Mouse (Mus musculus) megakaryocyte-erythroid progenitor cell, adult 5-6 weeks (primary cell): ENCODE measurements at regions not wholly inside any gene's neighbourhood (a gene's known extent, or its start where the extent isn't known, plus 50 kb on each side); places are given as distances from the start of the nearest gene placed in this dataset.

Source experiments
- ATAC-seq: replicated peaks from 2 replicates; pipeline ENCODE4 v1.8.0; 2016; ENCODE audit warnings: mild to moderate bottlenecking, inconsistent platforms; ENCODE audit not compliant: severe bottlenecking, poor library complexity, low FRiP score, low TSS enrichment

DNA sequence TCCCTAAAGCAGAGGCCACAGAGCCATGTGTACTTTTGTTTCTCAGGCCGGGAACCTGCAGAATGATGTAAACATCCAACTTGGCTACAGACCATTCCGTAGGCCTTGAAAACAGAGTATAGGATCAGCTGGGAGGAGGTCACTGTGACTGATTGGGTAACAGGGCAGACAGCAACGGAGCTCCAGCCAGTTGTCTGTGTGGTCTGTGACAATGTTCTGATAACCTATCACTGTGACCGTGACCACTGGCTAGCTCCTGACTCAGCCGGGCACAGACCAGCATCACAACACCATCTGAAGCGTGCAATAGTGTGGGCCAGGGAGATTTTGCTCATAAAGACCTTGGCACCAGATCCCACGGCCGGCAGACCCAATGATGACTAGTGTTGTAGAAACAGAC, 164.3 kb downstream of the Mycn start:
- no peak for ATAC-seq

DNA sequence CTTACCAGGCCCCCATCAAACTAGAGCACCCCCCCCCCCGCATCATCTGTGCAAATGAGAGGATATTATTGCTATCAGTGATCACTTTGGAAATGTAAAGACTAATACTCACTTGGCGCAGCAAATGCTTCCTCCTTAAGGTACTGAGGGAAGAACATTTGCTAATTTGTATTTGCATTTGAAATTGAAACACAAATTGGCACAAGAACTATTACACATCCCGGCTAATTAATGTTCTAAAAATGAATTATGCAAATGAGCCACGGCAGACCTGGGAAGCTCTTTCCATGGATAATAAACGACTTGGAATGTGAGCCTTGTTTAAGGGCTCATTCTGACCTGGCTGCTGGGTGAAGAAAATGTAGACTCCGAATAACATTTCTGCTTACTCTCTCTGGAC, 164.9 kb downstream of the Mycn start:
- ATAC-seq: no peak

DNA sequence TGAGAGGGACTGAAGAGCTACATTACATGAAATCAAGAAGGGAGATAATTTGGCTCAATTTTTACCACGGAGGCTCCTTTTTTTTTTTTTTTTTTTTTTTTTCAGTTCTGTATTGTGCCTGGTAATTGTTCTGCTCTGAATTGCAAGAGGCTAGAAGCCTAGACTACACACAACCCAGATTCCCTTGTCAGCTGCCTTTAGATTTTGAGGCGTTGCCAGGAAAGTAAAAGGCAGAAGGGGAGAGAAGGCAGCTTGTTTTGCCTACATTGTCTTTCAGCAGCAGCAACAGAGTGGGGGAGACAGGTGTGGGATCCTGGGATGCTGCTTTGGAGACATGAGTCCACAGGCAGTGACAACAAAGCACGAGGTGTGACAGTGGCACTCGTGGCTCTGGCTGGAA, 170.7 kb downstream of the Mycn start:
- ATAC-seq: no peak

DNA sequence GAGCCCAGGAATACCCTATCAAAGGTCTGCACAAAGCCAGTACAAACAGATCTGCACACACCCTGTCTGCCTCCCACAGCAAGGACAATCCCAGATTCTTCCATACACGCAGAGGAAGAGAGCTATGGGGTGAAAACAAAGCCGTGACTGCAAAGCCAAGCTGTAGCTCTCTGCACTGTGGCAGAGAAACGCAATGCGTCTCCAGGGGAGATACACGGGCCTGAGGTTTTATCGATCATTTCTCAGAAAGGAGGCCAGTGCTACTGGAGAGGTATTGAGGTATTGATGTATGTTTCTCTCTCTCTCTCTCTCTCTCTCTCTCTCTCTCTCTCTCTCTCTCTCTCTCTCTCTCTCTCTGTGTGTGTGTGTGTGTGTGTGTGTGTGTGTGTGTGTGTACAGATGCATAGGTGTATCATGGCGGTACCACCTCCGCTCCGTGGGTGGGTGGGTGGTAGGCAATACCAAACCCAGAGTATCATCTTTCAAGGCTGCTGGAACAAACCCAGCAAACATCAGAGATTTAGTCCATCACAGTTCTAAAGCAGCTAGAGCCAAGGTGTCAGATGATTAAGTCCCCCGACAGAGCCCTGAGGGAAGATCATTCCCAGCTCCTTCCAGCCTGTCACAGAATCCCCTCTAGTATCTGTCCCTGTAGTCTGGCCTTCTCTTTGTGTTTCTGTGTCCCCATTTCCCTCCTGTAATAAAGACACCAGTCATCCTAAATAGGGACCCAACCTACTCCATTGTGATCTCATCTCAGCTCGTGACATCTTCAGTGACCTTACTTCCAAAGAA, 175.0 kb downstream of the Mycn start:
- no peak for ATAC-seq

DNA sequence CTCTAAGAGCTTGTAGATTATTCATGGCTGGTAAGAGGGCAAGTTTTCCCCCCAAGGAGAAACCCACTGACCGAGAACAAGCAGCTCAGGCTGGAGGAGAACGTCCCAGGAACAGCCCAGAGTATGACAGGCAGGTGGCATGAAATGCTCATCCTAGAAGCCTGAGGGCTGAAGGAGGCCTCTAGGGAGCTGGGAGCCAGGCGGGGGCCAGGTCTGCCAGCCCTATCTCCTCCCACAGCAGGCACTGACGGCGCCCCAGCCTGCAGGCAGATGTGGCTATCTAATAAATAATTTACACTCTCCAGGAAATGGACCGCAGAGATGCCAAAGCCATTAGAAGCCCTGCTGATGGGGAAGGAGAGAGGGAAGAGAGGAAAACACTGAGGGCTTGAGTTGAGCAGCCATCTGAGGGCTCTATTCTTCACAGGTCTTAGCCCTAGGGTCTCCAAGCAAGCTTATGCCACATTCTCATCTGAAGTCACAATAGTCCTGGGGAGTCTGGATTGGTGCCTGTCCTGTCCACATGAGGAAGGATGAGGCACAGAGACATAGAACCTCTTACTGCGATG, 176.1 kb downstream of the Mycn start:
- no peak for ATAC-seq

DNA sequence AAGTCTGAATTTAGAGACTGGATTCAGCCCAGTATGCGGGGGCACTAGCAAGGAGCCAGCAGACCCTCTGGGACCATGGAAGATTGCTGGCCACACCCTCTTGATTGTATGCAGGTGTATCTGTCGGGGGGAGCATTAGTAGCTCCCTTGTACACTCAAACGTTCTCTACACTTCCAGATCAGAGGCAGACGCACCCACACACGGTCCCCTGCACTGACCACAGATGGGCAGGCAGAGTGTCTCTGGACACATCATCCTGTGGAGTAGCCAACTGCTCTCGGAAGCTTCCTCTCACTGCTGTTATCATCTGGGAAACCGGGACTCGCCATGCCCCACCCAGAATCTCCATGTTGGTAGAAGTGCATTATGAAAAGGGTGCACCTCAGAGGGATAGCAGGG, 176.7 kb downstream of the Mycn start:
- ATAC-seq: no peak

DNA sequence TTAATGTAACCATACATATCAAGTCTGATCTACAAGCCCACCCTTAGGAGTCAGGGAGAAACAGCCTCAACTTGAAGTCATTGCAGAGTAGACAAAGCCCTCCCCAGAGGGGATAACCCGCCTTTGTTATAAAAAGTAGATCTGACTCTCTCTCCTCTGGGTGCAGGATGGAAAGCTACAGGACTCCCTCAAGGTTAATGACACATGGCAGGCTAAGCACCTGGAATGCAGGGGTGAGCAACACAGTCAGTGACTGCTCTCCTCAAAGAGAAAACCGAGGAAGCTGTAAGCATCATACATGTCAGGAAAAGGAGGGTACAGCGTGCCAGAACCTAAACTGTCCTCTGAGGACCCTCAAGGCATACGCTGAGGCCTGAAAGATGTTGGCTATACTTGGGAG, 177.1 kb downstream of the Mycn start:
- no peak for ATAC-seq

DNA sequence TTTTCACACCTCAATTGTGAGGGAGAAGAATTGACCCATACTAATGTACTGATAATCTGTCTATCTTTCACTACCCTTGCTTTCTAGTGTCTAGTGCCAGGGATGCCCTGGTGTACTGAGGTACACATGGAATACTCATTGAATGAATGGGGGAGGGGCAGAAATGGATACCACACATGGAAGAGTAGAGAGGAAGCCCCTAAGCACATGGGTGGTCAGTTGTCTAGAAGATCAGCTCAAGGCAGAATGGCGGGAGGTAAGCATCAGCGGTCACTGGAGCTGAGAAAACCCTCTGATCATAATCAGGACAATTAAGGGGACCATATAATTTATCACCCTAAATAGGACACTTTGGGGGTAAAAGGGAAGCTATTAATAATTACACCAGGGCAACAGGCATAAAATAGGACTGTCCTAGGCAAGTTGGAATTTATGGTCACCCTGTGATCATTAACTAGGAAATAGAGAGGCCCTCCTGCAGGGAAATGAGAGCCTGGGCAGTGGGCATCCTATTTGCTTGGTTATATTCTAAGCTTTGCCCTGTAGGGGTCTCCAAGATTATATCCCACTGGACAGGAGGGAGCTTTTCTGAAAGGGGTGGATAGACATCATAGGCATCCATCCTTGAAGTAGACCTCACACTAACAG, 185.3 kb downstream of the Mycn start:
- ATAC-seq: no peak

DNA sequence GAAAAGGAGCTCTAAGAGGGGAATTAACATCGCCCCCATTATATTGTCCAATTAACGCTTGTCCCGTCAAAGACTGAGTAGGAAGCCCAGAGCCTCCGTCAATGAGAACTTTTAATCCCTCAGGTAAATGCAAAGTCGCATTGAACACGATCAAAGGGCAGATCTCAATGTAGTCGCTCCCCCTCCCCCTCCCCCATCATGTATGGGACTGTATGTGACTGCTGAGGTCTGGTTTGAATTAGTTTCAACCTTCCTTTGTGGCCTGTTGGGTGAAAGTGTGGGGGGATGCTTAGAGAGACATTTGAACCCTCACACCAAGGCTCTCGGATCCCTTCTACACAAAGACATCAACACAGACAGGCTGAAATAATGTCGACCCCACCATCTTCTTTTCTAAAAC, 187.9 kb downstream of the Mycn start:
- ATAC-seq: no peak

DNA sequence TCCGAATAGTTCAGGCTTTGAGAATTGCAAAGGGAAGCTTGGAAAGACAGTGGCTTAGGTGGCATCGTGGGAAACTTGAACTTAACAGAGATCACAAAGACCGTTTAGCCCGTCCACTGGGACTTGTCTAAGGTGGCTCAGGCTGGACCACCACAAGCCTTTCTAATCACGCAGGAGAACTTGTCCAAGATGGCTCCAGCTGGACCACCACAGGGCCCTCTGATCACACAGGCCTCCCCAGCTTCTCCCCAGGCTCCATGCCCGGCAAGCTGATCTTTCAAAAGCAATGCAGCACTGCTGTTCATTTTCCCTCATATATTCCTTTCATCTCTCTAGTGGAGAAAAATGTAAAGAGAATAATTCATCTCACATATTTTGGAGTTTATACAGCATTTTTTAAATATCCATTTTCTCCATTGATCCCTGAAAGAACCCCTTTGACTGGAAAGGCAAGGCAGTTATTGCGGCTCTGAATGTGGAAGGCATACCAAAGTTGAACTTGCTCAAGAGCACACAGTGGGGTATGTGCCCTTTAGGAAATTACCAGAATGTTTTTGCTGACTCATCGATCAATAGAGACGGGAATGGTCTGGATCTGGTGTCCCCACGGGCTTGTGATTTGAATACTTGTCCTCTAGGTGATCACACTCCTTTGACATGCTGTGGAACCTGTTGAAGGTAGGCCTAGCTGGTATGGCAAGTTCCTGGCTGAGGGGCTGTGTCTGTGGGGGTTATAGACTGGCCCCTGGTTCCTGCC, 189.9 kb downstream of the Mycn start:
- ATAC-seq: no peak

DNA sequence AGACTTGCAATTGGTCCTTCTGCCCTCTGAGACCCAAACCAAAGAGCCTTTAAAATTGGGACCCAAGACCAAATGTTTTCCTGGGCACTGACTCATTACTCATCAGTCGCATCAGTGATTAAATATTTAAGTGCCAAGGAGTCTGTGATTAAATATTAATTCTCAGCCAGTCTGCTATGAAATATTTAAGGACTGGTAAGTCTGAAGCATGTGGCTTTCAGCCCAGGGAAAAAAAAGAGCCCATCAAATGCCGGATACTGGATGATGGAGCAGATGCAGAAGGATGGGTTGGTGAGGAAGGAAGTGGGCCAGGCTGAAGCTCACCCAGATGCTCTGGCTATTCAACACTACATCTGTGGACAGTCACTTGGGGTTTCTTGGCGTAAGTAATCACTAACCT, 192.0 kb downstream of the Mycn start:
- no peak for ATAC-seq

DNA sequence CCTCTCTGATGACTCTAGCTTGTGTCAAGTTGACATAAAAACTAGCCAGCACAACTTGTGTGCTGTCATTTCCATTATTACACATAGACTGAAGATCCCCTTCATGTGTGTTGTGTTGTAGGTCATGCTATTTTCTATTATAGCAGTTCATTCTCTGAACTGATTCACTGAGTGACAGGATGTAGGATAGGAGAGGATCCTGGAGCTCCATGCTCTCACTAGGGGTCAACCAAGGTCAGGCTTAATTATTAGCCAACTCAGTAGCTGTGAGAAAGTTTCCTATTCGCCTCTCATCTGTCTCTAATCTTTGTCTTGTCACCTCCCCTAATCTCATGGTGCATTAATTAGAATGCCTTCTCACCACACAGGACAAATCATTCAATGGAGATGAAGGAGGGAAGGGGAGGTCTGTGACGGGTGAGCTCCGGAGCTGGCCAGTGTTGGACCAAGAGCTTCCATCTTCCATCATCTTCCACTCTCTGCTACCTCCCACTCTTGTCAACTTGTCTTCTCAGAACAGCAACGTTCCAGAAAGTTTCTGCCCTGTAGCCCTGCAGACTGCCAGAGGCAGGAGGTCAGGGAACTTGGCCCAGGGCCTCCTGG, 194.8 kb downstream of the Mycn start:
- ATAC-seq: no peak

DNA sequence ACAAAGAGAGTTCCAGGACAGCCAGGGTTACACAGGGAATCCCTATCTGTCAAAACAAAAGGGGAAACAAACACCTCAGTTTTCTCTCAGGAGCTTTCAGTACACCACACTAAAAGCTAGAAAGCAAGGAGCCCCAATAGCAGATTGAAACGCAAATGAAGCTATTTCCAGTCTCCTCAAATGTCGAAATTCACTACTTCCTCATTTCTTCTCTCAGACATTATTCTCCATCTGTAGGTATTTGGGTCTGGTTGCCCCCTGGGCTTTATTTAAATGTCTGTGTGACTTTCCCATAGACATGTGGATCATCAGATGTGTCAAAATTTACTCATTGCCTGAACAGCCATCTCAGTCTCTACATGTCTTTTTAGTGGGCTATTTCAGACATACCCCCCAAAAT, 197.2 kb downstream of the Mycn start:
- no peak for ATAC-seq

DNA sequence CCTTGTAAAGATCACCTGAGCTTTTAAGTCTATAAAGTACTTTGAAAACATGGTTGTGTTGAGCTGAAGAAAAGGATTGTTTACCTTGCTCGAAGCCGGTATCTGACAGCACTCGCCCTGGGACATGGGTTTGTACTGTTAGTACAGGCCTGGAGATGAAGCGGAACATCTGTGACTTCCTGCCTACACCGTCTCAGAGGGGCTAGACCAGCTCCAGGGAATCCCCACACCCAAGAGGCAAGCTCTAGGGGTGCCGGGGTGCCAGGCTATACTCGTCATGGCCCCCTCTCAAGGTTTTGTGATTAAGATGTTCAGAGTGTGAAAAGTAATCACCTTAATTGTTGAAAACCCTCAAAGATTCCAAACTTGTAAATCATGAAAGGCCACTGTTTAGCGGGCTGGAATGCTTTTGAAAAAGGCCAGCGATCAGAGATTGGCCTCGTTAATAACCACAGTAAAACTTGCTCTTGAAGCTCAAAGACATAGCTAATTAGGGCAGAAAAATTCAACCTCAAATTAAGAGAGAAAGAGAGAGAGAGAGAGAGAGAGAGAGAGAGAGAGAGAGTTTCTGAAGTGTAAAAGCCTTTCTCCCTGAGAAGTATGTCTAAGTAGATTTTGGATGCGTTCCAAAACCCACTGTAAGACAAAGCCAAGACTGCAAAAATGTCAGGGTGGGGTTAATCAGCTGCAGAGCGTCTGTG, 202.9 kb downstream of the Mycn start:
- no peak for ATAC-seq

DNA sequence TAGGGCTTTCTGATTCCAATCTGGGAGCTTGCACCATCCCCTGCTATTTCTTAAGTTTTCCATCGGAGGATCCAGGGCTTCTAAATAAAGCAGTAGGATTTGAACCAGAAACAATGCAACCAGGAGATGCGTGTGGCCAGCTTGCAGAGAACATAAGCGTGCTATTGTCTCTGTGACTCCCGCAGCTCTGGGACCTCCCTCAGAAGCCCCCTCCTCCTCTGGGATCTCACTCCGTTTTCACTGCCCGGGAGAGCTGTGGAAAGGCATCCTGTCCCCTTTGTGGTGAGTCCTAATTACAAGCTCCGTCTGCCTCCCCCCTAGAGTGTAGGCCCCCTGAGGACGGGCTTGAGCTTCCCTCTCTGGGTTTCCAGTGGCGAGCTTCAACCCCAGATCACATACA, 215.9 kb downstream of the Mycn start:
- no peak for ATAC-seq

DNA sequence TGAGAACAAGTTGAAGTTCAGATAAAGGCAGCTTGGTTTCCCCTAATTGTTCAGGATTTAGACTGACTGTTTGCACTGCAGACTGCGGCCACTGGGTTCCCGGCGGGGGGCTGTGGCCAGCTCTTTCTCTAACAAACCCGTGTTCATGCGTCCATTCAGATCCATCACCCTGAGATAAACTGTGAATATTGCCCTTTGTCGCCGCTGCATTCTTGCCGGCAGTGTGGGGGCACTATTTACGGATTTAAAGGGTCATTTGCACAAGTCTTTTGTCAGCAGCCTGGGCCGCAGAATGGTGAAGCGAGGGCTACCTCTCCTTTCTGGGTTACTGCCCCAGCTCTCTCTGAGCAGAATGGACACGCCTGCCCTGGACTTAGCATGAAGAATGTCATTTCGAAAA, 216.6 kb downstream of the Mycn start:
- no peak for ATAC-seq

DNA sequence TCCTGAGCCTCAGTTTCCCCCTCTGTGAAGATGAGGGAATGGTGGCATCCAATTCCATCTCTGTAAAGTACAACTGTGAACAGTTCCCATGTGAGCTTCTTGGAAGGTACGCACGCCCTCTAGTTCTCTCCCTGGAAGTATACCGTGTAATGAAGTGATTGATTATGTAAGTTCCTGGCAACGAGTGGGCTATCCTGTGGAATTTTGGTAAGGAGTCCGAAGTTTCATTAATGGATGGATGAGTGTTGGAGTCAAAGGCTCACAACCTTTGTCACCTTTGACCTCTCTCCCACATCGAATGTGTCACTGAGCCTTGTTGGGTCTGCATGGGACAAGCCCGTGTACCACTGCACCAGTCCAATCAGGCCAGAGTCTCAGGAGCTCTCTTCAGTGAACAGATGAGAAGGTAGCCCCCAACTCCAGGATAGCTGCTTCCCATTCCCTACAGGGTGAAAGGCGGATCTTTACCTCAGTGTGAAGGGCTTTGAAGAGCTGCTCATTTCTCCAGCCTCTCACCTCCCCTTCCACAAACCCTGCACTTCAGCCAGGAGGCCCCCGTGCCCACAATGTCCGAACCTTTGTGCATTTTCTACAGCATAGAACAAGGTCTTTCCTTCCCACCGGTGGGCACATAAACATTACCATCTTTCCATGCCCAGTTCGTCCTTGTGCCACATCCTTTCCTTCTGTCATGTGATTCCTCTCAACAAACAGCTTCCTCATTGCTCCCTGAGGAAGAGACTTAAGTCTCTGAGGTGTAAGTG, 217.8 kb downstream of the Mycn start:
- ATAC-seq: no peak

DNA sequence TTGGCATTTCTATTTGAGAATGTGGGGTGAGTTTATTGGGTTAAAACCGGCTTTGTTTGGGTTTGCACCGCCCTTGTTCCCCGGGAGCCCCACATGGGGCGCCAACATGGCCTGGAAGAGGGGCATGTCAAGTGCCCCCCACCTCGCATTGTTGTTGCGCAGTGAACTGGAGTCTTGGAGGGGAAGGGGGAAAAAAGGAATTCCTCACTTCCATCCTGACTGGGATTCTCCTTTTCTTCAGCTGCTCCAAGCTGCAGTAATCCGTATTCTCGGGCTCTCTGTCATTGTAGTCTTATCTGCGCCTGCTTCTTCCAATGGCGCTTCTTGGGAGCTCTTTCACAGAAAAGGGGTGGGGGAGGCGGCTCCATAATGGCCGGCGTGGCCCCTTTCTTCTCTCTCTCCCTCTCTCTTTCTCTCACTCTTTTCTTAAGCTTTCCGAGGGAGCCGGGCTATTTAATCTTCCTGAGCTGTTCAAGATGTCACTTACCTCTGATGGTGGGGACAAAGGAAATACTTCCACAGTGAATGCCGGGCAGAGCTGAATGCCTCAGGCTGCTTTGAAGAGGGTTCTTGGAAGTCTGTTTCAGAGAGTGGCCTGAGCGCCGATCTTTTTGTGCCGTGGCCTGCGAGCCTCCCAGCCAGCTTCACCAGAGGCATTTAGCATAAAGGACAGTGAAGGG, 218.6 kb downstream of the Mycn start:
- no peak for ATAC-seq
